8 mouse cellular contexts compared by ENCODE assay signal in genomic region chr7:133782717-133783435, GRCm38 (mm10). TPM values are rescaled to one million over a fixed set of nuclear protein-coding genes. Genes with fewer than 3 reads are reported as not detected.
A peak's percentile ranks its signal among the peaks of the same experiment; 100 is the strongest.
DNase-seq lines count a peak whose midpoint lies in the region; ATAC-seq and TF ChIP-seq lines count a peak whose summit lies in the region.

Gene Dhx32 (minus strand): TSS chr7:133782726.

- H3K4me2 ChIP-seq in CH12.LX (ENCODE audit: insufficient read depth, low read depth, poor library complexity, severe bottlenecking), result peak within 1 kb of the TSS; percentile 38; the same call in 1 of the 2 replicates
- H3K4me2 ChIP-seq in forebrain, embryonic 11.5 days (ENCODE audit: low read depth, low read length, severe bottlenecking), result no peak within 1 kb of the TSS
- peak within 1 kb of the TSS; percentile 33 for H3K4me2 ChIP-seq in heart, postnatal 0 days (ENCODE audit: low read depth, low read length)

- dilution Hi-C loops in CH12.LX (cut with MboI; ENCODE audit: extremely low pct_ligation_motif_present, extremely low pct_unique_long_range_greater_than_20kb, low sequenced_read_pairs), result no loop called here

- peak; percentile 66 for ATAC-seq in forebrain, embryonic 11.5 days (replicated peaks; ENCODE audit: low FRiP score)
- peak; percentile 79 for ATAC-seq in heart, postnatal 0 days (ENCODE audit: insufficient read depth, low read depth)
- ATAC-seq in neutrophil, adult 5-6 weeks (ENCODE audit: extremely low read depth, insufficient number of reproducible peaks, low FRiP score, poor library complexity, severe bottlenecking), result no peak

- WGBS in forebrain, embryonic 11.5 days, result 19% methylated on average over 18 of the region's 18 CpGs
- 27% methylated on average over 18 of the region's 18 CpGs for WGBS in heart, postnatal 0 days
- 25% methylated on average over 18 of the region's 18 CpGs for WGBS in lung, adult 2 months

- no peak within 1 kb of the TSS for H3K4me3 ChIP-seq in CH12.LX (replicated peaks in 1 of 3; ENCODE audit: low read depth in 2 of 3, low read length in 2 of 3, poor library complexity in 1 of 3)
- peak within 1 kb of the TSS; percentile 35 for H3K4me3 ChIP-seq in brown adipose tissue, adult 24 weeks (ENCODE audit: insufficient read depth, low read depth, low read length)
- no peak within 1 kb of the TSS for H3K4me3 ChIP-seq in forebrain, embryonic 11.5 days (ENCODE audit: low read depth, low read length)
- H3K4me3 ChIP-seq in heart, postnatal 0 days (ENCODE audit: low read depth, low read length), result no peak within 1 kb of the TSS
- H3K4me3 ChIP-seq in lung, adult 2 months (replicated peaks; ENCODE audit: extremely low read depth, low read depth, low read length), result no peak within 1 kb of the TSS

- no peak within 1 kb of the TSS for H3K27ac ChIP-seq in CH12.LX (ENCODE audit: insufficient read depth, low read depth)
- H3K27ac ChIP-seq in brown adipose tissue, adult 24 weeks (replicated peaks; ENCODE audit: low read depth, low read length), result peak within 1 kb of the TSS; percentile 21; the same call in 1 of the 2 replicates
- H3K27ac ChIP-seq in forebrain, embryonic 11.5 days (ENCODE audit: low read depth, low read length), result no peak within 1 kb of the TSS
- H3K27ac ChIP-seq in heart, postnatal 0 days (ENCODE audit: low read depth), result peak within 1 kb of the TSS; percentile 37; the same call in 1 of the 2 replicates

- in situ Hi-C loops in CH12.LX (cut with MboI; ENCODE audit: low pct_ligation_motif_present, low pct_unique_long_range_greater_than_20kb, low sequenced_read_pairs), result loop anchor here (5.0 kb wide), 1 partner anchor 111 kb away; no protein-coding TSS in a partner anchor

- TF ChIP-seq RAD21 in CH12.LX (IDR thresholded peaks at IDR 0.05; ENCODE audit: low read depth, low read length), result peak; percentile 59

- peak; percentile 72 for DNase-seq in CH12.LX (ENCODE audit: extremely low read depth)
- DNase-seq in forebrain, embryonic 11.5 days (ENCODE audit: low spot score), result peak; percentile 88
- DNase-seq in heart, postnatal 0 days (ENCODE audit: low spot score), result peak; percentile 64
- DNase-seq in kidney, postnatal 4 days, result peak; percentile 83 to 87
- DNase-seq in lung, adult 2 months, result peak; percentile 65
- peak; percentile 46 for DNase-seq in thymus, postnatal 25 days

- no peaks in the 10 kb centered on the region for H3K9me3 ChIP-seq in CH12.LX (replicated peaks; ENCODE audit: low read length)
- no peaks in the 10 kb centered on the region for H3K9me3 ChIP-seq in forebrain, embryonic 11.5 days (ENCODE audit: control insufficient read depth, low read length)
- H3K9me3 ChIP-seq in heart, postnatal 0 days (replicated peaks; ENCODE audit: control insufficient read depth, low read length), result no peaks in the 10 kb centered on the region

- no peak within 1 kb of the TSS; the same call in 1 of the 2 replicates for H3K9ac ChIP-seq in CH12.LX (ENCODE audit: insufficient read depth, low read depth)
- H3K9ac ChIP-seq in forebrain, embryonic 11.5 days (ENCODE audit: low read length), result no peak within 1 kb of the TSS
- H3K9ac ChIP-seq in heart, postnatal 0 days (replicated peaks; ENCODE audit: low read depth, low read length), result no peak within 1 kb of the TSS

- peaks cover 27% of the 10 kb centered on the region for H3K27me3 ChIP-seq in CH12.LX (replicated peaks)
- H3K27me3 ChIP-seq in forebrain, embryonic 11.5 days (ENCODE audit: control insufficient read depth, insufficient read depth, low read length), result no peaks in the 10 kb centered on the region
- H3K27me3 ChIP-seq in heart, postnatal 0 days (ENCODE audit: control insufficient read depth, insufficient read depth, low read length), result no peaks in the 10 kb centered on the region

- TF ChIP-seq EP300 in CH12.LX (IDR thresholded peaks at IDR 0.05; ENCODE audit: low read length), result no peak
- TF ChIP-seq EP300 in heart, postnatal 0 days (IDR thresholded peaks at IDR 0.05; ENCODE audit: low read depth), result no peak

- TF ChIP-seq CTCF in CH12.LX (conservative IDR thresholded peaks at IDR 0.05 in 1 of 2, IDR thresholded peaks at IDR 0.05 in 1 of 2; ENCODE audit: low read depth in 2 of 2, low read length in 2 of 2), result peak; percentile 66 to 79
- TF ChIP-seq CTCF in heart, postnatal 0 days (IDR thresholded peaks at IDR 0.05; ENCODE audit: low read depth), result peak; percentile 86
- TF ChIP-seq CTCF in lung, adult 2 months (IDR thresholded peaks at IDR 0.05; ENCODE audit: insufficient read depth, low read length), result peak; percentile 77

- H3K79me2 ChIP-seq in CH12.LX (replicated peaks; ENCODE audit: control insufficient read depth, extremely low read depth, insufficient read depth, poor library complexity, severe bottlenecking), result no peaks in the 10 kb centered on the region

- no peak for TF ChIP-seq POLR2A in CH12.LX (IDR thresholded peaks at IDR 0.05; ENCODE audit: low read depth, low read length)
- TF ChIP-seq POLR2A in lung, adult 2 months (IDR thresholded peaks at IDR 0.05; ENCODE audit: borderline replicate concordance, extremely low read depth, low read depth, low read length), result no peak; the same call in 1 of the 2 replicates

- peaks cover 5 to 6% of the 10 kb centered on the region in 2 experiments for H3K4me1 ChIP-seq in CH12.LX (ENCODE audit: control insufficient read depth in 1 of 2, insufficient read depth in 2 of 2)
- no peaks in the 10 kb centered on the region for H3K4me1 ChIP-seq in brown adipose tissue, adult 24 weeks (ENCODE audit: control insufficient read depth, insufficient read depth, insufficient read length, low read length)
- no peaks in the 10 kb centered on the region; the same call in 1 of the 2 replicates for H3K4me1 ChIP-seq in forebrain, embryonic 11.5 days (replicated peaks; ENCODE audit: control insufficient read depth, insufficient read depth, low read length)
- no peaks in the 10 kb centered on the region for H3K4me1 ChIP-seq in heart, postnatal 0 days (ENCODE audit: control insufficient read depth, insufficient read depth)
- H3K4me1 ChIP-seq in lung, adult 2 months (ENCODE audit: control insufficient read depth, insufficient read depth, low read length), result peaks cover 2% of the 10 kb centered on the region; the same call in 1 of the 2 replicates

- H3K36me3 ChIP-seq in CH12.LX (replicated peaks in 1 of 2; ENCODE audit: control insufficient read depth in 1 of 2, insufficient read depth in 1 of 2, low read length in 1 of 2), result no peaks in the 10 kb centered on the region
- H3K36me3 ChIP-seq in forebrain, embryonic 11.5 days (ENCODE audit: control insufficient read depth, insufficient read depth, low read length), result no peaks in the 10 kb centered on the region
- H3K36me3 ChIP-seq in heart, postnatal 0 days (replicated peaks; ENCODE audit: control insufficient read depth, insufficient read depth, low read length), result no peaks in the 10 kb centered on the region

TF ChIP-seq in CH12.LX, 34 proteins besides CTCF, POLR2A, EP300 and RAD21:
- TF ChIP-seq UBTF (IDR thresholded peaks at IDR 0.05; ENCODE audit: low read depth, low read length), result no peak
- peak; percentile 54 for TF ChIP-seq SMC3 (IDR thresholded peaks at IDR 0.05; ENCODE audit: low read depth, low read length)
- peak; percentile 28 for TF ChIP-seq MAX (IDR thresholded peaks at IDR 0.05; ENCODE audit: low read length)
- no peak for TF ChIP-seq MAFK (IDR thresholded peaks at IDR 0.05; ENCODE audit: insufficient replicate concordance, low read length)
- TF ChIP-seq BHLHE40 (IDR thresholded peaks at IDR 0.05; ENCODE audit: low read depth, low read length), result peak; percentile 11; the same call in 1 of the 2 replicates
- TF ChIP-seq MYC (IDR thresholded peaks at IDR 0.05; ENCODE audit: low read depth, low read length), result 0 out of 2 replicates have a peak, but pooled peaks have one; percentile 41
TF ChIP-seq in CH12.LX: peak in this region for 4.

RNA-seq across cellular contexts. Expression of gene Dhx32, which starts in this region (rescaled TPM):
- total RNA-seq in CH12.LX (2012; rRNA removed) (19.0 and 20.6 TPM in 2 replicates), CH12.LX (2014; rRNA removed) (15.1 and 16.9 TPM in 2 replicates)
- 16.3 and 16.5 TPM in 2 replicates for polyA plus RNA-seq in CH12.LX (2012; ENCODE audit: insufficient read length, low read depth)
- polyA plus RNA-seq in brown adipose tissue, adult 24 weeks (2012; ENCODE audit: insufficient read depth, insufficient read length, missing spikeins), result 42.2 and 47.2 TPM in 2 replicates
- 75.4 and 78.6 TPM in 2 replicates for polyA plus RNA-seq in forebrain, embryonic 11.5 days (2014; fragmentation: Nextera tagmentation; extraction: Ambion mirVana)
- 59.8 and 64.3 TPM in 2 replicates for total RNA-seq in heart, postnatal 0 days (2014; rRNA removed; ENCODE audit: low replicate concordance)
- 33.1 and 37.1 TPM in 2 replicates for polyA plus RNA-seq in heart, postnatal 0 days (2015; fragmentation: Nextera tagmentation; extraction: Ambion mirVana)
- polyA plus RNA-seq in lung, adult 2 months (2012; rRNA removed), result 14.2 and 22.2 TPM in 2 replicates
- total RNA-seq in neutrophil, adult 5-6 weeks (2017), result 18.4 and 19.2 TPM in 2 replicates

Comparison
In these comparisons a context has a peak if more than half of its experiments do, and no peak if none do; other contexts are left out.
1. H3K27ac ChIP-seq: peak in brown adipose tissue, adult 24 weeks (single experiment) and heart, postnatal 0 days (single experiment); none in CH12.LX (single experiment) and forebrain, embryonic 11.5 days (single experiment).
2. Peak in every context shown above with its lines, with median percentiles within 50 percentile points of each other: DNase-seq and CTCF ChIP-seq.